Mouse (Mus musculus) kidney, adult 9 months (tissue): Measurements from ENCODE around the gene Sec22a.
A peak's percentile ranks its signal among the peaks of the same experiment; 100 is the strongest.

Experiments
- DNase-seq: peaks from one replicate; pipeline ENCODE4 v3.0.0; 2022

Sec22a gene

DNA sequence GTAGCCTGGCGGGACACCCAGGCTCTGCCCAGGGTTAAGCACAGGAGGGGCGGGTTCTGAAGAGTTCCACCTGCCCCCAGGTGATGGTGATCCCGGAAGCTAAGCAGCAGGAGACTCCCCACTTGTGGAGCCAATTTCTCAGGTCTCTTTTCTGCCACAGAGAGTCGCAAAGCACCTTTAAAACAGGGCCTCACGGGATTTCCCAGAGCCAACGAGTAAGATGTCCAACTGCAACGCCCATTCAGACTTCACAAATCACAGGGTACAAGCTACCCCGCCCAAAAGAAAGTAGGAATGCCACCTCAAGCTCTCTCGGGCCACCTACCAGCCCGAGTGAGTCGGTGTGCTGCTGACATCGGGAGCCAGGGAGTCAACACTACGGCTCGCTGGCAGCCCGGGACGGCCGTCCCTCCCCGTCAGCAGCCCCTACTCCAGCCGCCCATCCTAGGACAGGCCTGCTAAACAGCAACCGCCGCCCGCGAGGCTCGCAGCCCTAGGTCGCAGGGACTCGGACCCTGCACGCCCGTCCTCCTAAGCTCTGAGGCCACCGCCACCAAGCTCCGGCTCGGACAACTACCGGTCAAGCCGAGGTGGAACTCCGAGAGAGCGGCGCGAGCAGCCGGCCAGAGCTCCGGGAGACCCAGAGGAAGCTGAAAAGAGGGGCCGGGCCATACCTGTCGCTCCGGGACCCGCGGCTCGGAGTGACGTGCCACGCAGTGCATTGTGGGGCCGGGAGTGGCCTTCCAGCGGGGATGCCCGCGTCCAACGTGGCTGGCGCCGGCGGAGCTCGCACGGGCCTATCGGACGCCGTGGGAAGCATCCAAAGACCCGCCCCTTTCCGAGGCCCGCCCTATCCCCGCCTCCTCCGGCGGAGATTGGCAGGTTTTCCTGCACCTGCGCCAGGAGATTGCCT is at the start of gene Sec22a:
Gene Sec22a, minus strand, starts transcription at position 769 of the 913 bp plus-strand sequence.
- DNase-seq: peak; percentile 95

- DNase-seq: no peak
Measured at GRCm38 (mm10) chr16:35406706-35407105, 43.0 kb upstream of the Sec22a start.

GRCm38 (mm10) chr16:35406166-35406565 is 42.4 kb upstream of the Sec22a start:
- no peak for DNase-seq

GRCm38 (mm10) chr16:35405348-35406080 is 41.8 kb upstream of the Sec22a start:
- no peak for DNase-seq

DNA sequence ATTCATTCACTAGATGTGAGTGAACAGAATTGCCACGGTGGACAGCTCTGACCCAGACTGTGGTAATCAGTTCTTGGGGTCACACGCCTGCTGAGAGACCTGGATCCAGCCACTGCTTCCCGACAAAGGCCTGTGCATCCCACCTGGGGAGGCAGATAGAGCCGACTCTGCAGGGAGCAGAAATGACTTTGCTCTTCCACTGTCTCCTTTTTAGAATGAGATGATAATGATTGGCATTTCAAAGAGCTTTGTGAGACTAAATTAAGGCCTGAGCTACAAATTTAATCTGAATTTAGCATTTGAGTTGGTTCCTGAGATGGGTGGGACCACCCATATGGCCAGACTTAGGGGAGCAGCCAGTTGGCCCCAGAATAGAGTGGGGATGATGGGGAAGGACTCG is 41.1 kb upstream of the Sec22a start:
- no peak for DNase-seq

DNA sequence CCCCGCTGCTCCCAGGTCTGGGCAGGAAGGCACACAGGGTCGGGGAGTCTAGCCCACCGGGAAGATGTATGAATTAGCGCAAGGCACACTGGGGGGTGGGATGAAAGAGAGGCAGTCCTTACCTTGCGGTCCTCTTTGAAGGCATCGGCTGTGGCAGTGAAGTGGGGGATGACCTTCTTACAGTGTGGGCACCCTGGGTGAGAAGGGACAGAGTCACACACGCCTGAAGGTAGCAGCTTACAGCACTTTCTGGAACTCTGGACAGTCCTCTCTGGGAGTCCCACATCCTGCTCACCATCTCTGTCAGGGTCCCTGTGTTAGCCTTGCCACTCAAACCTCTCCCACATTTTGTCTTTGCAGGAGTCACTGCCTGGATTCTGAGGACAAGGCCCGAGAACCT is 40.2 kb upstream of the Sec22a start:
- no peak for DNase-seq

DNA sequence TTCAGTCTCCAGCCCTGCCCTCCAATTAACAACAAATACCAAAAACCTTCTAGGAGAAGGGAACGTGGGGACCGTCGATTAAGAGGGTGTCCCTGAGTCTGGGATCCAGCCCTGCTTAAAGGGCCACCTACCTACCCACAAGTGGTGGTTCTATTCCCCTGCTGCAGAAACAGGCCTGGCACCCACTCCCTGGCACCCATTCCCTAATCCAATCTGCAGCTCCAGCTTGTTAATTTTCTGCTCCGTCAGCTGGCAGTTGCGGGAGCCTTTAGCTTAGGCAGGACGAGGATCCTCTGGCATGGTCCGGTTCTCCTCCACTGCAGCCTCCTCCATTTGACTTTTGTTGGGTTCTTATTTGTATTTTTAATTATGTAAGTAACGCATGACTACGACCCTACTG is 39.6 kb upstream of the Sec22a start:
- DNase-seq: no peak

DNA sequence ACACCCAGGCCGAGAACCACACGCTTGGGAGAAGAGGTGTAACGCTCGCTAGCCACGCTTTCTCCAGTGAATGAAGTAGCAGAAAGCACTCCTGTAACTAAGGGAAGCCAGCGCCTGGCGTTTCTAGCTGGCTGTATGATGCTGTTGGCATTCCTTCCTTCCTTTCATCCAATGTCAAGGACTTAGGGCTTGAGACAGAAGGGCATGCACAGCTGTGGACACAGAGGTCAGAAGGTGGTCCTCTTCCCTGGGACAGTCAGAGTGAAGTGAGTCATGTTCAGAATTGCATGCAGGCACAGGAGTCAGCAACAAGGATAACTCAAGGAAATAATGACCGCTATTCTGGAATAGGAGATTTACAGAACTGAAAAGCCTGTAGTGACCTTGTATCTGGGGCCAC is 29.1 kb upstream of the Sec22a start:
- no peak for DNase-seq

DNA sequence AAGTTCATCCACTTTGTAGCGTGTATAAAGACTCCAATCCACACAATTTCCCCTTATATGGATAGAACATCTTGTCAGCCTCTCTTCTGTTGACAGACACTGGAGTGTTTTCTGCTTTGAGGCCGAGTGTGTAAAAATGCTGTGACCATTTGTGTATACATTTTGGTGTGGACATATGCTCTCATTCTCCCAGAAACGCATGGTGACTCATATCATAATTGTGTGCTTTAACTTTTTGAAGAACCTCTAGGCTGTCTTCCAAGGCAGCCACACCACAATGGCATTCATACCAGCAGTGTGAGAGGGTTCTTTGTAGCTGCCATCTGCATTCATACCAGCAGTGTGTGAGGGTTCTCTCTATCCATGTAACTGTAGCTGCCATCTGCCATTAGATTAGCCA is 21.9 kb upstream of the Sec22a start:
- no peak for DNase-seq

DNA sequence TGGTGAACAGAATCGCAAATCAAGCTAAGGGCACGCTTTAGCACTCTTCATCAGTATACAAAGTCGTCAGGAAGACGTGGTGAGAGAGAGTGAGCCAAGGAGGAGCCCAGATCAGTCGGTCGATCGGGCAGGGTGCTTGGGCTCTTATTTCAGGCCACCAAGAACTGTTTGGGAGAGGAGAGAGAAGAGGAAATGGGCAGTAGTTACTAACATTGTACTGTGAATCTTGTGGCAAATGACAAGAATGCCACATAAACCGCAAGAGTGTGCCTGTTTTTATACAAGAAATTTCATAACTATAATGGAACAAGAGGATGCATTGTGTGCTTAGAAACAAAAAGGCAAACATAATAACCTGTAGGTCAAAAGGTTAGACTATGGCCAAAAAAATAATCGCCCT is 16.3 kb upstream of the Sec22a start:
- no peak for DNase-seq

DNA sequence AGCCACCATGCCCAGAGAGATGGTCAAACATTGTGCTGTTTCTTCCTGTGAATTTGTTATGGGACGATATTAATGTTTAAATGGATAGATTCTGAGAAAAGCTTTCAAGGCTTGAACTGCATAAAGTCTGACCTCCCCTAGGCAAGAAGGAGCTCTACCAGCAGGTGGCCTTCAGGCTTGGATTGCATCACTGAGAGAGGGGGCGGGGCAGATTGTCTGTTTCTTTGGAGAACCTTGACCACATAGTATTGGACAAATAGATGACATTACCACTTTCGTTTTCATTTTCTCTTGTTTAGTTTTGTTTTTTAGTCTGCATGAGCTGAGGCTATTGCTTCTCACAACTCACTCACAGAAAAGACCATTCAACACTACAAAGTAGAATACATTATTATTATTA is 15.6 kb upstream of the Sec22a start:
- peak; percentile 48 for DNase-seq

DNA sequence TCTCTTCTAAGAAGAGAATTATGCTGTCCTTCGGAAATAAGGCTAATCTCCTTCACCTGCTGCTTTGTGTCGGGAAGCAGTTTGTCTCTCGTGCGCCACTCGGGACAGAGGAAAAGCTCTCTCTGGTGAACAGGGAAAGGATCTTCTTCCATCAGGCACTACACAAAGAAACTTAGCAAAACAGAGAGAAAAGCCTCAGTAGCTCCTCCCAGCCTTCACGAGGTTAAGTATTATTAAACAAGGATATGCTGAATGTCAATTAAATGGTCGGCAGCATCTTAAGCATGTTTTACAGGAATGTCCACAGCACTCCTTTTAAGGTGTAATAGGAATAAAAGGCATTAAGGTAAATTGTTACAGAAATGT is 328 bp upstream of the Sec22a start:
- no peak for DNase-seq

DNA sequence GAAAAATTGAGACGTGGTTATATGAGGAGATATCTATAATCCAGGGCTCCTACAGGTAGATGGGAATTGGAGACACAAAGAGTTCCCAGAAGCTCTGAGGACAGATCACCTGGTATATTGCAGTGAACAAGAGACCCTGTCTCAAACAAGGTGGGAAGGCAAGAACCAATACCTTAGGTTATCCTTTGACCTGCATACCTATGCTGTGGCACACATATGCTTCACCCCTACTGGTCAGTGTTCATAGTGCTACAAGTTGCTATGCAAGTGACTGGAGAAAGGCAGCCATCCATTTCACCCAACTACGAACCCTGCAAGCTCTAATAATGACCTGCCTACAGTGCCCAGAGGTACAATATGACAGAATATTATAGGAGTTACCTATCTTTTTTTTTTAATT is 1.5 kb downstream of the Sec22a start:
- peak; percentile 8 for DNase-seq

DNA sequence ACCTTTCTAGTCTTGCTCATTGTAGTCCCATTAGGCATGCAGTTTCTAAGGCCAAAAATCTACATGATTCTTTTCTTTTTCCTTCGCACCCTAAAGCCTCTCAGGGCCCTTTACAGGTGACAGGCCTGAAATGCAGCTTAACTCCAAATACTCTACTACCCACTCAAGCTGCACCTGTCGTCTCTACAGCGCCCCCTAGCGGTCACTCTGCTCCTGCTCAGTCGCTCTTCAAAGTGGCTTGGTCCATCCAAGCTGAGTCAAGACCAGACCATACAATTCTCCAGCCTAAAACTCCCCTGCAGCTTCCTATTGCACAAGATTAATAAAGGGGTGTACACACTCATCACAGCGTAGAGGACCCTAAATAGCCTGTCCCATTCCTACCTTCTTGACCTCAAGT is 3.1 kb downstream of the Sec22a start:
- peak; percentile 52 for DNase-seq

GRCm38 (mm10) chr16:35357449-35357848 is 6.3 kb downstream of the Sec22a start:
- DNase-seq: peak; percentile 14

- no peak for DNase-seq
Measured at GRCm38 (mm10) chr16:35330451-35330850, 33.3 kb downstream of the Sec22a start.

DNA sequence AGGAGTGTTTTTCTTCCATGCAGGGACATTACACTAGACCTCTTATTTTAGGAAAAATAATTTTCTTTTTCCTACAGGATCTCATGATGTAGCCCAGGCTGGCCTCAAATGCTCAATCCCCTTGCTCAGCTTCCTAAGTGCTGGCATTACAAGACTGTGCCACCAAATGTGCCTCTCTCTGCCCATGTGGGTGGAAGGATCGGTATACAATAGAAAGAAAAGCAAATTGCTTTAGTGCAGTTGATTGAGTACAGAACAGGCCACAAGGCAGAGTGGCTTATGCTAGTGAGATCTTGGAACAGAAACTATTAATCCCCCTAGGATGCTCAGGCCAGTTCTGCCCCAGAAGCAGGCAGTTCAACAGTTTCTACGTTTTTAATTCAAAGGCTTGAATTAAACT is 43.9 kb downstream of the Sec22a start:
- no peak for DNase-seq

GRCm38 (mm10) chr16:35319335-35319734 is 44.4 kb downstream of the Sec22a start:
- peak; percentile 61 for DNase-seq

- no peak for DNase-seq
Measured at GRCm38 (mm10) chr16:35318397-35318796, 45.3 kb downstream of the Sec22a start.

DNA sequence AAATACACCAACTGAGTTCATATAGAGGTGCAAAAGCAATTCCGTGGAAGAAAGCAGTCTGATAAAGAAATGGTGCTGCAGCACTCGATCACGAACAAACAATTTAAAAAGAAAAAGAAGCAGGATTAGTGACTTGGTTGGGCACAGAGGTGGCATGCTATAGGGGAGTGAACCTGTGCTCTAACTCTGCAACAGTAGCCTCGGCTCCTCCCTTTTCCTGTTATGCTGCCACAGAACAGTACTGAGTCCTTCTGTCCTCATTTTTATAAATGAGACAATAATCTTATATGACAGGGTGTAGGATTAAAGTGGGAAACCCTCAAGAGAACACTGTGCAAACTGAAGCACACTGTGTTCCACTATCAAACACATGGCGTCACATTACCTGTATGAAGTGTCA is 46.3 kb downstream of the Sec22a start:
- DNase-seq: no peak

DNA sequence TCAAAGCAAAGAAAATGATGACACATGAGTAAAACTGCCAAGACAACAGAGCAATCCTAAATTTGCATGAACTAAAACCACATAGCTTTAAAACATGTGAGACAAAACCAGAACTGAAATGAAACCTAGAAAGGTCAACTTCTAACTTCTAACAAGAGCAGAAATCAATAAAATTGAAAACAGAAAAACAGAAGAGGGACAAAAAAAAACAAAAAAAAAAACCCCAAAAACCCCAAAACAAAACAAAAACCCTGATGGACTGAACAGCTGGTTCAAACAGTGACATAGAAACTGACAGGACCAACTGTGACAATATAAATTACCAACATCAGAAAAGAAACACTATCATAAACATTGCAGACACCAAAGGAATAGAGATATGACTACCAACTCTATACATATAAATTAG is 46.9 kb downstream of the Sec22a start:
- no peak for DNase-seq

GRCm38 (mm10) chr16:35315496-35315895 is 48.2 kb downstream of the Sec22a start:
- DNase-seq: peak; percentile 11

DNA sequence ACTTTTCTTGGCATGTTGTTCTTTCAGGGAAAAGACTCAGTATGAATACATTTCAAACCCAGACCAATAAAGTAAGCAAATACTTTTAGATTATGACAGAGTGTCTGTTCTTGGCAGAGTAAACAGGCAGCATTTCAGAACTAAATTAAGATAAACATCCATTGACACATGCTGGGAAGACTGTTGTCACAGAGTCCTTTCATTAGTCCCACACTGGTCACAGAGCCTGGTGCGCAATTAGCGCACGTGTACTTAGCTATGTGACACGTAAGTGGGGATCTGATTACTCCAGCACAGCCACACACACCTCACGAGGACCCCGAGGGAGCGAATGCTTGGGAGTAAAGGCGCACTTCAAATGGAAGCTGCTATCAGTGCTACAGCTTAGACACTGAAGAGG is 52.1 kb downstream of the Sec22a start:
- DNase-seq: no peak

DNA sequence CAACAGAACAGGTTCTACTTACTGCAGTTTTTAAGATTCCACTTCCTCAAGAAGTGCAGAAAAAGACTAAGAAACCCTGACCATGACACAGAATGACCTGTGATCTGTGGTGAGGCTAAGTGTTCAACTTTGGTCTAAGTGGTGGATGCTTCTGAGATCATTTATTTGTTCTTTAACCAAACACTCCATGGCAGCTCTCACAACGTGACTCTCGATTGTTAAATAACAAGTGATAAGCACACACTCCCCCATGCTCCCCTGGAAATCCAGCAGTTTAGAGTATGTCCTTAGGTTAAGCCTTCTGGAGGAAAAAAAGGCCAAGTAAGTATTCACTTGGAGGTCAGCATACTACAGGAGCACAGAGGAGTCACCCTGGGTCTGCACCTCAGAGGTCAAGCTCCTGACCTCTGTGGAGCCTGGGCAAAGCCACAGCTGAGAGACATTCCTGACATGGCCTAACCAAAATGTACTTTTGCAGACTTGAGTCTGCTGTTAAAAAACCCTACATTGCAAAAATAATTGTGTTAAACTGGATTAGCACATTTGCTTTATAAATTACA is 53.1 kb downstream of the Sec22a start:
- DNase-seq: peak; percentile 39
